Mouse (Mus musculus): ENCODE data around the gene Edn2. TPM values are rescaled to one million over a fixed set of nuclear protein-coding genes. Genes with fewer than 3 reads are reported as not detected.

The Edn2 gene
- polyA plus RNA-seq (2015; fragmentation: Nextera tagmentation; extraction: Ambion mirVana): 0.18 and 0.31 TPM in 2 replicates

- Histone ChIP-seq H3K9ac (0 out of 2 replicates have a peak within 1 kb of the TSS, but pooled peaks have one; percentile 9), H3K4me3 (no peak within 1 kb of the TSS), H3K36me3 (ENCODE audit: poor library complexity, severe bottlenecking) (no peaks in the 10 kb centered on the region), H3K27ac (no peak within 1 kb of the TSS), H3K9me3 (replicated peaks) (no peaks in the 10 kb centered on the region), H3K4me2 (peak within 1 kb of the TSS; percentile 35; the same call in 1 of the 2 replicates), H3K27me3 (no peaks in the 10 kb centered on the region), H3K4me1 (peaks cover 43% of the 10 kb centered on the region)
- WGBS: 41% methylated on average over 26 of the region's 29 CpGs
- ATAC-seq: peak; percentile 36; the same call in 1 of the 2 replicates
Measured at GRCm38 (mm10) chr4:120161166-120161949, at the start of gene Edn2. Gene Edn2 (plus strand): TSS chr4:120161206.

DNA sequence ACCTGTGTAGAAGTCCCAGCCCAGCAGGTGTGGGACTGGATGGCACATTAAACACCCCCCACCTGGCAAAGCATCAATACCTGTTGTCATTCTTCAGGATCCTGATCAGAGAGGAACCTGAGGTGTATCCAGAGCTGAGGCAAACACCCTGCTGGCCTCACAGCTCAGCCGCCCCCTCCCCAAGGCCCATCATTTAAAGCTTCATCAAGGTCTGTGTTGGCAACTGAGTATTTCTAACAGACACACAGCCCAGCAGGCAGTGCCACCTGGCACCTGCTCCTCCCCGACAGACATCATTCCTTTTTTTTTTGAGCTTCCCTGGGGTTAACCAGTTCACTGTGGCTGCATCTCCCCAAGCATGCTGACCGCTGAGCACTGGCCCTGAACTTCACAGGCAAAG lies 45.5 kb upstream of the Edn2 start:
- no peaks in the 10 kb centered on the region for H3K4me1 ChIP-seq
- no peaks in the 10 kb centered on the region for H3K36me3 ChIP-seq (ENCODE audit: poor library complexity, severe bottlenecking)
- WGBS: 94% methylated on average over 3 of the region's 3 CpGs
- no peaks in the 10 kb centered on the region for H3K9me3 ChIP-seq (replicated peaks)
- no peak overlapping the region for H3K4me3 ChIP-seq
- H3K27me3 ChIP-seq: no peaks in the 10 kb centered on the region
- H3K4me2 ChIP-seq: no peak overlapping the region
- no peak for ATAC-seq
- H3K9ac ChIP-seq: no peak overlapping the region
- H3K27ac ChIP-seq: no peak overlapping the region

DNA sequence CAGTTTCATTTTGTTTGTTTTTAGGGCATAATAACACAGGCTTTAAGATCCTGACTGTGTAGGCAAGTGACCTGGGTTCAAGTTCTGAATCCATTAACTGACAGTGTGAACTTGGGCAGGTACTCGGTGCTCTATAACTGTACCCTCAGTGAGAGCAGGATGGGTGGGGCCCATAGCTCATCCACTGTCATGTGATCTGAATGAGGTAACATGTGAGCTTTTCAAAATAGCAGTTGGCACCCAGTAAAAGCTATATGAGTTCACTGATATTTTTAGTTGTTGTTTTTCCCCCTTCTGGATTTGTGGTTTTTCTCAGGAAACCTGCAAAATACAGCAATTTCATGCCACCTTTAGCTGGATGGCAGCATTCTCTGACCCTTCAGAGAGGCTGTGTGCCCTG lies 44.7 kb upstream of the Edn2 start:
- no peak overlapping the region for H3K27ac ChIP-seq
- ATAC-seq: no peak
- no peaks in the 10 kb centered on the region for H3K9me3 ChIP-seq (replicated peaks)
- no peaks in the 10 kb centered on the region for H3K36me3 ChIP-seq (ENCODE audit: poor library complexity, severe bottlenecking)
- H3K4me3 ChIP-seq: no peak overlapping the region
- H3K4me2 ChIP-seq: no peak overlapping the region
- WGBS: 91% methylated on average over 1 of the region's 1 CpGs
- H3K9ac ChIP-seq: no peak overlapping the region
- no peaks in the 10 kb centered on the region for H3K27me3 ChIP-seq
- H3K4me1 ChIP-seq: no peaks in the 10 kb centered on the region

DNA sequence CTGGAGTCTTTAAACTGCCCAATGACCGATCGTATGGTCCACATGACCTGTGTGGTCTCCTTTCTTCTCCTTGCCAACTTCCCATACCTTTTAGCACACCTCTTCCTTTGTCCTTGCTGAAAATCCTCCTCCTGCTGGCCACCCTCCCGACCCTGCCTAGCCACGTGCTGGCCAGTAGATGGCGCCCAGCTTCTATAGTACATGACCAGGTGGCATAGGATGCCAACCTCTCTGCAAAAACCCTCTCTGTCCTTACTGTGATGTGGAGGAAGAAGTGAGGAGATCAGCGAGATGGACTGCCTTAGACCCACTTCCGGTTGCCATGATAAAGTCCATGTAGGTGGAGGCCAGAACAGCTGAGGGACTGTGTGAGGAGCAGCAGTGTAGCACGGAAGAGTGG lies 40.7 kb upstream of the Edn2 start:
- Histone ChIP-seq H3K4me1 (no peaks in the 10 kb centered on the region), H3K4me2 (no peak overlapping the region), H3K9me3 (replicated peaks) (no peaks in the 10 kb centered on the region), H3K9ac (no peak overlapping the region), H3K4me3 (no peak overlapping the region), H3K36me3 (ENCODE audit: poor library complexity, severe bottlenecking) (no peaks in the 10 kb centered on the region), H3K27ac (no peak overlapping the region), H3K27me3 (no peaks in the 10 kb centered on the region)
- ATAC-seq: peak; percentile 73
- 34% methylated on average over 8 of the region's 8 CpGs for WGBS

GRCm38 (mm10) chr4:120124656-120125055 lies 36.4 kb upstream of the Edn2 start:
- Histone ChIP-seq H3K27ac (no peak overlapping the region), H3K36me3 (ENCODE audit: poor library complexity, severe bottlenecking) (no peaks in the 10 kb centered on the region), H3K9me3 (replicated peaks) (no peaks in the 10 kb centered on the region), H3K4me1 (no peaks in the 10 kb centered on the region), H3K4me2 (no peak overlapping the region), H3K9ac (no peak overlapping the region), H3K4me3 (no peak overlapping the region), H3K27me3 (no peaks in the 10 kb centered on the region)
- no peak for ATAC-seq
- 85% methylated on average over 6 of the region's 6 CpGs for WGBS

GRCm38 (mm10) chr4:120126047-120126446 lies 35.0 kb upstream of the Edn2 start:
- no peak for ATAC-seq

DNA sequence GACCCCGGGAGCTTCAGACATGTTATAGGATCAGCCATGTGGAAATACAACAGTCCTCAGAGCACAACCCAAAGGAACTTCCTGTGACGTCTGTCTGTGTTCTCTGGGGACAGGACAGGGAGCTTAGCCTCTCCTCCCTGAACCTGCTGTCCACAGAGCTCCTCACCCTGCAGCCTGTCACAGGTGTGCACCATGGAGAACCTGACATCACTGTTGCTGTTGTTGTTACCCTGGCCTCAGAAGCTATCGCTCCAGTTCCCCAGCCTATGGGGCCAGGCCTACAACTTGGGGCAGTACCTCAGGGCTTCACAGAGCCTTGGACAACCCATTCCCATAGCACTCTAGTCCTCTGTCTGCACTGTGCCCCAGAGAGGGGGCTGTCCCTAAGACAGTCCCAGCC lies 33.7 kb upstream of the Edn2 start:
- ATAC-seq: no peak
- Histone ChIP-seq H3K9me3 (replicated peaks) (no peaks in the 10 kb centered on the region), H3K4me3 (no peak overlapping the region), H3K36me3 (ENCODE audit: poor library complexity, severe bottlenecking) (no peaks in the 10 kb centered on the region), H3K27ac (no peak overlapping the region), H3K27me3 (no peaks in the 10 kb centered on the region), H3K4me1 (peaks cover 13% of the 10 kb centered on the region), H3K4me2 (no peak overlapping the region), H3K9ac (no peak overlapping the region)
- 88% methylated on average over 3 of the region's 3 CpGs for WGBS

More at GRCm38 (mm10) chr4:120126047-120126446, 35.0 kb upstream of the Edn2 start:
- Histone ChIP-seq H3K27ac (no peak overlapping the region), H3K4me1 (peaks cover 3% of the 10 kb centered on the region; the same call in 1 of the 2 replicates), H3K9ac (no peak overlapping the region), H3K4me3 (no peak overlapping the region), H3K27me3 (no peaks in the 10 kb centered on the region), H3K4me2 (no peak overlapping the region), H3K36me3 (ENCODE audit: poor library complexity, severe bottlenecking) (no peaks in the 10 kb centered on the region), H3K9me3 (replicated peaks) (no peaks in the 10 kb centered on the region)
- WGBS: 89% methylated on average over 6 of the region's 6 CpGs

- peaks cover 13% of the 10 kb centered on the region for H3K4me1 ChIP-seq
- ATAC-seq: no peak
- no peak overlapping the region for H3K27ac ChIP-seq
- H3K36me3 ChIP-seq (ENCODE audit: poor library complexity, severe bottlenecking): no peaks in the 10 kb centered on the region
- no peaks in the 10 kb centered on the region for H3K27me3 ChIP-seq
- H3K4me2 ChIP-seq: no peak overlapping the region
- WGBS: 77% methylated on average over 4 of the region's 4 CpGs
- H3K4me3 ChIP-seq: no peak overlapping the region
- no peak overlapping the region for H3K9ac ChIP-seq
- no peaks in the 10 kb centered on the region for H3K9me3 ChIP-seq (replicated peaks)
Measured at GRCm38 (mm10) chr4:120128033-120128432, 33.0 kb upstream of the Edn2 start.

DNA sequence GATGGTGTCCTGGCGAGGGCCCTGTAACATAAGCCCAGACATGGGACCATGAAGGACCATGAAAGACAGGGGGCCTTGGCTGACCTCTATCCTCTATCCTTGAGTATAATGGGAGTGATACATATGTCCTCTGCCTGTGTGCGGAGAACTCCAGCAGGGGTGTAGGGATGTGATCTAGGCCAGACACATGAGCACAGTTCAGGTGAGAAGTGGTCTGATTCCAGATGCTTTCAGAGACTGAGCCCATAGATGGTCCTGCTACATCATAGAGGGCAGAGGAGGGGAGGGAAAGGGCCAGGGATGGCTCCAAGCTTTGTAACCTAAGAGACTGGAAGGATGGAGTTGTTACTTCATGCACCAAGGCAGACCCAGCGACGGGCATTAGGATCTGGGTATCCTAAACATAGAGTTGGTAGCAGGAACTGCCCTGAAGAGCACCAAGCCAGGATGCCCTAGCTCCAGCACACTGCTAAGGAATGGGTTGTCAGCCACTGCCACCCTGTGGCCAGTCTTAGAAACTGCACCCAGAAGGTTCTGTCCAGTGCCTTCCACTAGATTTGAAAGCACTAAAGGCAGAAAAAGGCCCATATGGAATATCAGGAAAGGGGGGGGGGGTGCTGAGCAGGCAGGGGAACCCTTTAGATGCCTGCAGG lies 31.6 kb upstream of the Edn2 start:
- no peaks in the 10 kb centered on the region for H3K9me3 ChIP-seq (replicated peaks)
- H3K36me3 ChIP-seq (ENCODE audit: poor library complexity, severe bottlenecking): no peaks in the 10 kb centered on the region
- no peak overlapping the region for H3K4me2 ChIP-seq
- ATAC-seq: peak; percentile 74
- H3K4me3 ChIP-seq: no peak overlapping the region
- 46% methylated on average over 4 of the region's 4 CpGs for WGBS
- 0 out of 2 replicates have a peak overlapping the region, but pooled peaks have one; percentile 2 for H3K9ac ChIP-seq
- H3K27me3 ChIP-seq: no peaks in the 10 kb centered on the region
- no peak overlapping the region for H3K27ac ChIP-seq
- H3K4me1 ChIP-seq: peaks cover 13% of the 10 kb centered on the region

DNA sequence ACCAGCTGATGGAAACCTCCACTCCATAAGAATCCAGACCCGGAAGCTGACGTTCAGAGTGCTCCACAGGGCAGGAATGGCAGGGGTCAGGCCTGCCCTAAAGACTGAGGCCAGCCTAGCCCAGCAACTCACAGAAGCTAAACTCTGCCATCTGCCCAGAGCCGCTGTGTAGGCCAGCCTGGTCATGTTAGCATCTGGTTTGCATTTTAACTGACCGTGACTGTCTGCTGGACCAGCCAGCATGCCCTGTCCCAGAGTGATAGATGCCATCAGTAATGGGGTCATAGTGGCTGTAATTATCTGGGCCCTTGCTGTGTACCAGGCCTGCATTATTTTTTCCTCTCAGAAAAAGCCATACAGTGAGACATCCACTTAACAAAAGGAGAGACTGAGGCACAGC lies 30.1 kb upstream of the Edn2 start:
- Histone ChIP-seq H3K36me3 (ENCODE audit: poor library complexity, severe bottlenecking) (no peaks in the 10 kb centered on the region), H3K27me3 (no peaks in the 10 kb centered on the region), H3K9me3 (replicated peaks) (no peaks in the 10 kb centered on the region), H3K27ac (no peak overlapping the region), H3K4me1 (peaks cover 13% of the 10 kb centered on the region), H3K4me3 (no peak overlapping the region), H3K9ac (no peak overlapping the region), H3K4me2 (no peak overlapping the region)
- ATAC-seq: no peak
- WGBS: 84% methylated on average over 4 of the region's 4 CpGs

DNA sequence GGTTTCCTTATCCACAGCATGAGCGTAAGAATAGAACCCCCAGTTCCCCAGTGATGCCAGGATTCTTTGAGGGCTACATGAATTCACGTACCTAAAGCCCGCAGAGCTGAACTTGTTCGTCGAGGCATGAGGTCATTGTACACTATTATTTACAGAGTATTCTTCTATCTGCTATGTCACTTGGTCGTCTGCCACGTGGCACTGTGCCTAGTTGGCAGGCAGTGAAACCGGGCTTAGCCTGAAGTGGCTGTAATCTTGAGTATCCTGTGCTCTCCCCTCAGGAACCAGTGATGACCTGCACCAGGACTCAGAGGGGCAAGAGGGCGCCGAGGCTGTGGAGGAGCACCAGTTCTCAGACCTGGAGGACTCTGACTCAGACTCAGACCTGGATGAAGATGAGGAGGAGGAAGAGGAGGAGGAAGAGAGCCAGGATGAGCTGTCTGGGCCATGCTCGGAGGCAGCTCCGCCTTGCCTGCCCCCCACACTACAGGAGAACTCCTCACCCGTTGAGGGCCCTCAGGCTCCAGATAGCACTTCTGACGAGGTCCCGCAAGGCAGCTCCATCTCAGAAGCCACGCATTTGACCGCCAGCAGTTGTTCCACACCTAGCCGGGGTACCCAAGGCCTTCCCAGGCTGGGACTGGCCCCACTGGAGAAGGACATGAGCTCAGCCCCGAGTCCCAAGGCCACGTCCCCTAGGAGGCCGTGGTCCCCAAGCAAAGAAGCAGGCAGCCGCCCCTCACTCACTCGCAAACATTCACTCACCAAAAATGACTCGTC lies 29.4 kb upstream of the Edn2 start:
- Histone ChIP-seq H3K27ac (no peak overlapping the region), H3K27me3 (no peaks in the 10 kb centered on the region), H3K9ac (no peak overlapping the region), H3K4me2 (no peak overlapping the region), H3K4me1 (peaks cover 13% of the 10 kb centered on the region), H3K36me3 (ENCODE audit: poor library complexity, severe bottlenecking) (no peaks in the 10 kb centered on the region), H3K9me3 (replicated peaks) (no peaks in the 10 kb centered on the region), H3K4me3 (no peak overlapping the region)
- 69% methylated on average over 24 of the region's 24 CpGs for WGBS
- ATAC-seq: no peak

DNA sequence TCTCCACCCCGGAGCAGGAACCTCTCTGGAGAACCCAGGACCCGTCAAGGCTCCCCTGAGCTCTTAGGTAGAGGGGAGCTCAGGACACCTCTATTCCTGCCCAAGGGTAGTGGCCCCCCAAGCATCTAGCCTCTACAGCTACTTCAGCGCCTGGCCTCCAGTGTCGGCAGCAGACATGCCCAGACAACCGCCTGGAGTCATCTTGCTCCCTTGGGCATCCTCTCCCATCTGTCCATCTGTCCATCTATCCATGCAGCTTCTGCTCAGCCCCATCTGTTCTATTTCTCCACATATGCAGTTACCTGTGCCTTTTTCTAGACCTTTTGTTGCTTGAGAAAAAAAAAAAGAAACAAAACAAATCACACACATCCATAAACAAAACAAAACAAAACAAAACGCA lies 26.8 kb upstream of the Edn2 start:
- H3K4me1 ChIP-seq: peaks cover 13% of the 10 kb centered on the region
- H3K27ac ChIP-seq: no peak overlapping the region
- no peak overlapping the region for H3K4me3 ChIP-seq
- WGBS: 85% methylated on average over 6 of the region's 6 CpGs
- H3K9me3 ChIP-seq (replicated peaks): no peaks in the 10 kb centered on the region
- H3K36me3 ChIP-seq (ENCODE audit: poor library complexity, severe bottlenecking): no peaks in the 10 kb centered on the region
- no peak for ATAC-seq
- no peak overlapping the region for H3K9ac ChIP-seq
- H3K27me3 ChIP-seq: no peaks in the 10 kb centered on the region
- H3K4me2 ChIP-seq: no peak overlapping the region

Measured in forebrain, embryonic 13.5 days (tissue).